Mouse (Mus musculus) kidney, postnatal 10 days (tissue): ENCODE results near the gene Cit.

Experiments used
- DNase-seq: peaks from one replicate; pipeline ENCODE4 v3.0.0; 2021; ENCODE audit warnings: mixed read lengths

Cit gene

GRCm38 (mm10) chr5:115852431-115852830 lies 7.4 kb downstream of the Cit start:
- no peak for DNase-seq

- no peak for DNase-seq
Measured at GRCm38 (mm10) chr5:115853691-115854090, 8.6 kb downstream of the Cit start.

DNA sequence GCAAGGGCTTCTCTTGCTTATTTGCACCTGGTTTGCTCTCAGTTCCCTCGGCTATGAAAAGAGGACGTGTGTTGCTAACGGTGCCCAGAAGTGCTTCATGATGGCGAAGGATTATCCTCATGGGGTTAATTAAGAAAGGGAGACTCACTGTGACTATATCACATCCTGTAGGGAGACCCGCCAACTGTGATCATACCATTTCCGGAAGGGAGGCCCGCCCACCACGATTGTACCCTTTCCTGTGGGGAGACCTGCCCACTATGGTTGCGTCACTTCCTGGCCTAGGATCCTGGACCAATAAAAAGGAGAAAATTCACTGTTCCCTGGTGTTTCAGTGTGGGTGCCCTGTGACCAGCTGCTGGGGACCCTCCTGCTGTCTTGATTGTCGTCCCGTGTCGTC lies 9.3 kb downstream of the Cit start:
- DNase-seq, result peak; percentile 64

DNA sequence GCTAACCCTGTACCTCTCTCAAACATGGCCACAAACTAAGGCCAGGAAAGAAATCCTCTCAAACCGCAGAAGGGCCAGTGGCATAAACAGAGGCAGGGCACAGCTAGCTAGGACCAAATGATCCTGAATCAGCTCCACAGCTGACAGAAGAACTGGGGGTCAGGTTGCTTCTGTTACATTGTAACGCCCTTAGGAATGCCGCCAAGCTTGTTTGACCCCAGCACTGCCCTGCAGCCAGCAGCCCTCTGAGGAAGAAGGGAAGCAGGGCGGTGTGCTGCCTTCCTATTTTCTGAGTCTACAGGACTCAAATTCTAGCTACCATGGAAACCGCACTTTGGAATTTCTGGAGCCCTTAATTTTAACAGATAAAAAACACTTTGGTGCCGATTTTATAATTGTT lies 13.6 kb downstream of the Cit start:
- peak; percentile 74 for DNase-seq

GRCm38 (mm10) chr5:115859461-115859860 lies 14.4 kb downstream of the Cit start:
- no peak for DNase-seq

DNA sequence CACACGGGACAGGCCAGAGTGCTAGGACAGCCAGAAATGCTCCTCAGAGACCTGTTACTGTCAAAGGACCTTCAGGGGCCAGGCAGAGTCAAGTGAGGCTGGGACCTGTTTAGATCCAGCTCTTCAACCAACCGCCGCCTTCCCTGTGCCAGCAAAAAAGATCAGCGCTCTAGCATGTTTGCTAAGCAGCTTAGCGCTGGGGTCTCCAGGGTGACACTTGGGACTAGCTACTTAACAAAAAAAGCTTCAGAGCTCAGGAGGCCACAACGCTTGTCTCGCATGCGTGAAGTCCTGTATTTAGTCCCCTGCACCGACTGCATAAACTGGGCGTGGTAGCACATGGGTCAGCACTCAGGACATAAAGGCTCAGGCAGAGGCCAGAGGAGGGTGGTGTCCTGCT lies 16.9 kb downstream of the Cit start:
- no peak for DNase-seq

GRCm38 (mm10) chr5:115862439-115862838 lies 17.4 kb downstream of the Cit start:
- no peak for DNase-seq

- DNase-seq, result peak; percentile 31
Measured at GRCm38 (mm10) chr5:115866296-115866695, 21.2 kb downstream of the Cit start.

- no peak for DNase-seq
Measured at GRCm38 (mm10) chr5:115868540-115868939, 23.5 kb downstream of the Cit start.

GRCm38 (mm10) chr5:115869198-115869597 lies 24.1 kb downstream of the Cit start:
- DNase-seq, result no peak

GRCm38 (mm10) chr5:115871153-115871552 lies 26.1 kb downstream of the Cit start:
- no peak for DNase-seq

- DNase-seq, result no peak
Measured at GRCm38 (mm10) chr5:115872106-115872505, 27.0 kb downstream of the Cit start.

- DNase-seq, result no peak
Measured at GRCm38 (mm10) chr5:115872956-115873355, 27.9 kb downstream of the Cit start.

GRCm38 (mm10) chr5:115877425-115877824 lies 32.3 kb downstream of the Cit start:
- no peak for DNase-seq

GRCm38 (mm10) chr5:115882165-115882564 lies 37.1 kb downstream of the Cit start:
- peak; percentile 46 for DNase-seq

DNA sequence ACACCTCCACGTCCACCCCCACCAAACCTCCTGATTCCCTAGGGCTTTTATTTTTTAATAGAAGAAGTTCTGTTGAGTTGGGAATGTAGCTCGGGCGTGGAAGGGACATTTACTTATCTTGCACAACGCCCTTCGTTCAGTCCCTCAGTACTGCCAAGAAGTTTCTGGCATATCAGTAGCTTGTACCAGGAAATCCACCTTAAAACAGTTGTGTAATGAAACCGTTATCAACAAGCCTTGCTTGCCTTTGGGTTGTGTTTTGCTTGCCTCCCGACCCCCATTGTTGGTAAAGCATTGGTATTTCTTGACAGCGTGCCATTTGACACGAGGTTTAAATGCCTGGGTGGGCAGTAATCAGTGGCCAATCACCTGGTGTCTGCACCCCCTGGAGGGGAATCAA lies 39.4 kb downstream of the Cit start:
- no peak for DNase-seq

DNA sequence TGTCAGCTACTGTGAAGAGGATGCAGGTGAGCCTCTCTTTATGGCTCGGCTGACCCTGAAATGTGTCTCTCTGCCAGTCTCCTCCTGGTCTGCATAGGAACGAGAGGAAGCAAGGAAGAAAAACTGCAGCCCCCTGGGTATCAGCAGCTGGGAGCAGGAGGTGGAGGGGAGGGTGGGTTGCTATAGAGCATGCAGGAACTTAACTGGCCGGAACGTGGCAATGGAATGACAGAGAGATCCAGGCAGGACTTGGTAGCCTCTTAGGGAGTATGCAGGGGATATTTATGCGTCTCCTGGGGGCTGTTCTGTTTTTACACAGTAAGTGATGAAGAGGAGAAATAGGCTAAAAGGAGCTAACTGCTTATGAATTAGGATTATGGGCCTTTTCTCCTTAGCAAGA lies 48.7 kb downstream of the Cit start:
- DNase-seq, result no peak

DNA sequence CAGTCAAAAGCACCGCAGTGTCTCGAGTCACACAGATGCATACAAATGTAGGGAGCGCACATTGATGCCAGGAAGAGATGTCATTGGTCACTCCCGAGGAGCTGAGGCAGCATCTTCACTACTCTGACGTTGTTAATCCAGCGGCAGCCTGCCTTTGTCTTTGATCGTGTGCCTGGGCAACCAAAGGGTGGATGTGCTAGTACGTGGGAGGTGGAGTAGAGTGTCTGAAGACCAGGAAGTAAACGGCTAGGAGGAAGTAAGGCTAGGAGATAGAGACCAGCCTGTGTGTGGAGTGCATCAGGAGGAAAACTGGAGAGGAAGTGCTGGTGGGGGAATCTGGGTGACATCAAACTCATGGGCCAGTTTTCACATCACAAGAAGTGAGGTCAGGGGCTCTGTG lies 52.0 kb downstream of the Cit start:
- no peak for DNase-seq

DNA sequence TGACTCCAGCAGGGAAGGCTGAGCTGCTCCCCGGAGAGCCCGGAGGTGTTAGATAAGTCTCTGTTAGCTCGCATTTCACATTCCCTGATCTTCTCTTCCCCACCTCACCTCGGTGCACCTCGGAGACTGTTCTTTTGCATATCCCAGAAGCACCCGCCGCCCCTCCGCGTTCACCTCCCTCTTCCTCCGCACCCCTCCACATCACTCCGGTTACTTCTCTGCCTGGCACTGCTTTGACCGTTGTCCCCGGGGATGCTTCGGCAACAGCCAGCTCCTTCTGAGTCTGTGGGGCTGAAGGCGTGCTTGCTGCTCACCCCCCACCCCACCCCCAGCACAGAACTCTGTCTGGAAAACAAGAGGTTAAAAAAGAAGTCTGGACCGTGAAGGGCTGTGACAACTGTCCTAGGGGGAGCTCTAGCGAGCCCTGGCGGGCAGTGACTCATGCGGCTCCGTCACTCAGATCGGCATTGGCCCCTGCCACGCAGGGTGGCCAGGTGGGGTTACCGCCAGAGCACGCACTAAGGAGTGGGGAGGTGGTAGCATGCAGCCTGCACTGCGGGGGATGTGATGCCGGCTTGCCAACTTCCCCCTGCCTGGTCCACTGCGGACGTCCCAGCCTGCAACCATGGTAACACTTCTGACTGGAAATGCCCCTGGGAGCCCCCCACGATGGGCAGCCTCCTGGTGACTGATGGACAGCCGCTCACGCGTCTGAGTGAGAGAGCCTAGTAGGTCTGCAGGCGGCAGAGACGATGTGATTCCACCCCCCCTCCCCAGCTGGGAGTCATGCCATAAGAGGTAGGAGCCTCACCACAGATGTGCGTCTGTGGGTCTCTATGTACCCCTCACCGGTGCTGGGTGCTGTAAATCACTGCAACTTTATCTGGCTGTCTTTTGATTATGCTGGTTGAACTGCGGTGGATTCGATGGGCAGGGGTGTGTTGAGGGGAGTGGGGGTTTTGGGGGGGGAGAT lies 62.2 kb downstream of the Cit start:
- DNase-seq, result peak; percentile 51

GRCm38 (mm10) chr5:115908251-115908650 lies 63.2 kb downstream of the Cit start:
- peak; percentile 37 for DNase-seq

GRCm38 (mm10) chr5:115908699-115909098 lies 63.6 kb downstream of the Cit start:
- no peak for DNase-seq

DNA sequence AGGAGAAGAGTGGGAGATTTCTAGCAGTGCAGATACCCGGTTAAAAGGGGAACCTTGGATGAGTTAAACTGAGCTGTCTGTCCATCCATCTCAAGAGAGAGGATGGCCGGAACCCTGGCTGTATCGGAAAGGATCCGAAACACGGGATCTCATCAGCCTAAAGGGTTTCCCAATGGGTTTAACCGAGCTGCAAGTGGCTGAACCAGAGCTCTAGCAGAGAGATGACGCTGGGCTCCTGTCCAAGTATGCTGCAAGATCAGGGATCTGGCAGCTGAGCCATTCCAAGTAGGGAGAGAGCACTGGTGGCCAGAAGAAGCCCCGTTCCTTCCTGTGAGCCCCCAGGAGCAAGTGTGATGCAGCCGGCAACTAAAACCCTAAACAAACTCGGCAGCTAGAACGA lies 64.0 kb downstream of the Cit start:
- peak; percentile 78 for DNase-seq

DNA sequence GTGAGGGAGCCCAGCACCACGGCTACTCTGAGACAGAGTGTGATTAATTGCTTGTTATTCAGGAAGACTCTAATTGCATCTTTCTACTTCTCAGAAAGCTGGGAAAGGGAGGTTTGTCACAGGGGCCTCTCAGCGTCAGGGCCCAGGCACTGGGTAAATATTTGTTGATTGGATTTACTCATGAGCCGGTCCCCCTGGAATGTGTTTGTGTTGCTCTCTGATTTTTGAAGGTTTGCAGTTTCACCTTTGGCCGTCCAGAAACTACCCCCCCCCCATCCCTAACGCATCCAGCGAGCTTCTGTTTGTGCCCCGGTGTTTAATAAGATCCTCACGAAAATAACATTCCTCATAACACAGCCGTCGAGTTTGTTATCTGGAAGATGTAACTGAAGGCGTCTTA lies 65.4 kb downstream of the Cit start:
- DNase-seq, result no peak

GRCm38 (mm10) chr5:115915481-115915880 lies 70.4 kb downstream of the Cit start:
- DNase-seq, result no peak

DNA sequence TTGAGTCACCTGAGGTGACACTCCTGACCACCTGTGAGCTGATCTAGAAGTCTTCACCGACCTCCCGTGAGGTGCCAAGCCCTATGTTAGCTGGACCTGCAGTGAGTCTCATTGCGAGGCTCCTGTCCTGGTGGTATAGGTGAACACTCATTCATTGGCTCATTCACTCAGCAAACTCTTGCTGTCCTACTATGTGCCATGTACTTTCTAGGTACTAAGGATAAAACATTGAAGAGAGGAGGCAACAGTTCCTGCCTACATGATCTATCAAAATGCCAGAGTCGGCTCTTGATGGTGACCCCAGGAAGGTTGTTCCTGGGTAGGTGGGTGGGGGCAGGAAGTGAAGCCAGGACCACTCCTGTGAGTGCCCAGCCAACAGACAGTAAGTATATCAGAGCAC lies 72.9 kb downstream of the Cit start:
- no peak for DNase-seq
